Comparison of ENCODE assay signal across 21 mouse cellular contexts in genomic region chr15:62191641-62192040, GRCm38 (mm10).
"Had no signal": no experiment of that assay in that cellular context is flagged by ENCODE, and none has a peak within 500 bp of the region (broad histone marks: within the 10 kb centered on the region; RNA-seq: fewer than 3 reads in every experiment).

No protein-coding gene starts in this region.

- H3K27ac ChIP-seq: kidney, postnatal 0 days; layer of hippocampus, adult 2 months; left cerebral cortex, adult 2 months; lung, embryonic 15.5 days; midbrain, embryonic 10.5 days; midbrain, embryonic 13.5 days; neural tube, embryonic 13.5 days had no signal

- H3K4me1 ChIP-seq: lung, embryonic 15.5 days; midbrain, embryonic 10.5 days; midbrain, embryonic 13.5 days; neural tube, embryonic 13.5 days had no signal

- H3K9ac ChIP-seq: lung, embryonic 15.5 days; midbrain, embryonic 13.5 days; neural tube, embryonic 13.5 days had no signal

- ATAC-seq: intestine, postnatal 0 days; midbrain, embryonic 13.5 days; midbrain, embryonic 16.5 days had no signal

- H3K4me3 ChIP-seq: layer of hippocampus, adult 2 months; left cerebral cortex, adult 2 months; lung, embryonic 15.5 days; megakaryocyte, embryonic 14.5 days; midbrain, embryonic 10.5 days; midbrain, embryonic 13.5 days; myocyte; neural tube, embryonic 13.5 days had no signal

- H3K36me3 ChIP-seq: lung, embryonic 15.5 days; midbrain, embryonic 10.5 days; midbrain, embryonic 13.5 days; neural tube, embryonic 13.5 days had no signal

- H3K27me3 ChIP-seq: lung, embryonic 15.5 days; megakaryocyte, embryonic 14.5 days; midbrain, embryonic 13.5 days; neural tube, embryonic 13.5 days had no signal

- DNase-seq: kidney, adult 2 months; kidney, postnatal 25 days; layer of hippocampus, adult 9-11 months; lung, adult 18-20 months; lung, postnatal 10 days; lung, postnatal 36 days; retina, postnatal 1 day; right cerebral cortex, postnatal 25 days; thymus, adult 18-20 months; thymus, postnatal 36 days had no signal

- H3K4me2 ChIP-seq: lung, embryonic 15.5 days; midbrain, embryonic 13.5 days; neural tube, embryonic 13.5 days had no signal

- H3K9me3 ChIP-seq: lung, embryonic 15.5 days; megakaryocyte, embryonic 14.5 days; midbrain, embryonic 10.5 days; midbrain, embryonic 13.5 days; neural tube, embryonic 13.5 days had no signal
